Mouse (Mus musculus): ENCODE measurements at regions not wholly inside any gene's neighbourhood (a gene's known extent, or its start where the extent isn't known, plus 50 kb on each side); places are given as distances from the start of the nearest gene placed in this dataset.

DNA sequence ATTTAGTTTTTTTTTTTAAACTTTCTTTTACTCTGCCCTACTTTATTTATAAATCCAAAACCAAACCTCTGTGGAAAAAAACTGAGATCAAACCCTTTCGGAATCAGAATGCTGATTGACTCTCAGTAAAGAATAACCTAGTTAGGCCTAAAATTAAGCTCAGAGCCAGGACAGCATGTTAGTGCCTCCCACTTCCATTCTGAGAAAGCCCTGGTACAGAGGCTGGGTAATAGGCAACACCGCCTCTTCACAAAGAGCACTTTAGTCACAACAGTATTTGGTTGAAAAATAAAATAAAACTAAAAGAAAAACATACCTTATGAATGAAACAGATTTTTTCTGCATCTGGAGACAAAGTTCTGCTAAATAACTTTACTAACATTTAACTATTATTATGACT is 418.4 kb upstream of the Robo1 start:
- TF ChIP-seq CTCF (IDR thresholded peaks at IDR 0.05; ENCODE audit: low read depth) (no peak), EP300 (IDR thresholded peaks at IDR 0.05; ENCODE audit: low read depth) (no peak)
